Mouse (Mus musculus): ENCODE measurements around the gene Map1s.
"Not testable (repeated sequence)": the region's sequence is repeated elsewhere in the genome, so short reads cannot be mapped to it uniquely, and the experiment has no call there.

Gene Map1s

DNA sequence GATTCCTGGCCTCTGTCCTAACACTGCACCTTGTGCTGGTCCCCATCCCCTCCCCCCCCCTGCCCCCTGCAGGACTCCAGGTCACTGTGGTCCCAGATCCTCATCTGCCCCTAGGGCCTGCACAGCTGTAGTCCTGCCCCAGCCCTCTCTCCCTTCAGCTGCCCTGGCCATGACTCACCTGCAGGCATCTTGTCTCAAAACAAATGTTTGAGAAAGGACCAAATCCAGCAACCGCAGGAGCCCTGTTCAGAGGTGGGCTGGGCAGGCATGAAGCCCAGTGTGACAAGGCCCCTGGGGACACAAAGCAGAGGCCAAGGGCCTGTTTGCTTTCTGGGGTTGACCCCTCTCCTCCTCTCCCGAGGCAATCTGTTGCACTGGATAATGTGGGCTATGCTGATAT lies 27.6 kb upstream of the Map1s start:
- no peak for DNase-seq (ENCODE audit: low read depth, low spot score)

DNA sequence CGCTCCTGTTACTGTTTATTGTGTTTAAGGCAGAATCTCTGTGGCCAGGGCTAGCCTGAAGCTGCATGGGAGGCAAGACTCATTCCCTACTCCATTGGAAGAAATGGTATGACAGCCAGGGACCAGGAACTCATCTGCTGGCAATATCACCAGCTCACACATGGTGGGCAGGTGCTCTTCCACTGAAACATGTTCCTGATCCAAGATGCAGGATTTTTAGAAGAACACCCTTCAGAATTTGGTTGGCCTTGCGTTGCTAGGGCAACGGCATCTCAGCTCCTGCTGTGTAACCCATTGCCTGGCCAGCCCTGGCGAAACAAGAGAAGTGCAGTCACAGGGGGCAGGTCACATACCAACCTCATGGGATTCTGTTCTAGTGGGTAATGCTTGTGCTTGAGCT lies 26.2 kb upstream of the Map1s start:
- no peak for DNase-seq (ENCODE audit: low read depth, low spot score)

DNA sequence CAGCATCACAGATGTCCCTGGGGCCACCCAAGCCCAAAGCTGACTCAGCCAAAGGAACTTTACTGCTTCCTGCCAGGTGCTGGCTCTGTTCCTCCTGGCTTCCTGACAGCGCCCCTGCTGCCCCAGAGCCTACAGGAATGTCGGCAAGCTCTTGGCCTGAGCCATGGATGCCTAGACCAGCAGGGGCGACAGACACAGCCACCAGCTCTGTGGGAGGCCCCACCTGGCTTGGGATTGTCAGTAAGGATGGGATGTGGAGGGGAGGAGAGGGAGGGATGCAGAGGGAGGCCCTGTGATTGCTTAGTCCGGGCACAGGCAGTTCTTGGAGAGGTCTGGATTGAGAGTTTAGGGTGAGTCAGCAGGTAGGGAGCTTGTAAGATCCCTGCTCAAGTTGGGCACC lies 25.6 kb upstream of the Map1s start:
- DNase-seq (ENCODE audit: low read depth, low spot score), result no peak

DNA sequence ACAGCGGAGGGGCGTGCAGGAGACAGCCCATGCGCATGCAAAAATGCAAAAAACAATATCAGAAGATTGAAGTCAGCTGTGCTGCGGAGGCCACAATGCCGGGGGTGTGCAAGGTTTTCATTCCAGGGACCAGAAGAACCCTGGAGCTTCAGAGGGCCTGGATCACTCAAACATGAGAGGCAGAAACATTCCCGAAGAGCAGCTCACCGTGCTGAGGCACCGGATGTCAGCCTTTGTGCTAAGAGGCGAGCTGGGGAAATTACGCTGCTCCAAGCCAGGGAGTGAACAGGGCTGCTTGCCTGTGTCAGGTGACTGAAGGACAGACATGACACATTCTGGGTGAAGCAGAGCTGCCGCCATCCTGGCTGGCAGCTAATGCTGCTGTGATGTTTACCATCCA lies 25.2 kb upstream of the Map1s start:
- DNase-seq (ENCODE audit: low read depth, low spot score), result no peak

DNA sequence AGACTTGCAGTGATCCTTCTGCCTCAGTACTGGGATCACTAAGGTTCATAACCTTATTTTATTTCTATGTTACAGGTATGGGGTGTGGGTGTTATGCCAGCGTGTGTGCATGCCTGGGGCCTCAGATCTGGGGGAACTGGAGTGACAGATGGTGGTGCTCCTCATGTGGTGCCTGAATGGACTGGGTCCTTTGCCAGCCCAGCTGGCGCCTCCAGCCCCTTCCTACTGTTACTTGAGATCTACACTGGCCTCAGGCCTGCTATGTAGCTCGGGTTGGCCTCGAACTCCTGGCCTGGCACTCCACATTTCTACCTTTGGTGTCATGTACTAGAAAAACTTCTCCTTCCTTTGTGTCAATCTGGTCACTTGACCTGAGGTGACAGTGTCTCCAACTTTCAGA lies 21.5 kb upstream of the Map1s start:
- DNase-seq (ENCODE audit: low read depth, low spot score), result no peak

DNA sequence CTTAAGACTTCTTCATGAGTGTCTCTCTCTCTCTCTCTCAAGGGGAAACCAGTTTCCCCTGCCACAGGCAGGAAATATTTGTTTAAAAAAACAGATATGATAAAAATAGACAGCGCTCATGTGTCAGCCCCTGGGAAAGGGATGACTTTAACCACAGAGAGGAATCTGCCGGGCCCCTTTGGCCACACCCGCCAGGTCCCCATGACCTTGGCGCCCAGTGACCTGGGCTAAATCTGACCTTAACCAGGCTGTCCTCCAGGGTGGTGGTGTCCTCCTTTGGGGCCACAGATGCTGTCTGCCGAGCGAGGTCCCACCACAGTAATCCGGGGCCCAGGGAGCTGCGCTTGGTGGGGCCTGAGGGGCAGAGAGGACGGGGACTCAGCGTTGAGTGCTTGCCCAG lies 21.0 kb upstream of the Map1s start:
- DNase-seq (ENCODE audit: low read depth, low spot score), result no peak

DNA sequence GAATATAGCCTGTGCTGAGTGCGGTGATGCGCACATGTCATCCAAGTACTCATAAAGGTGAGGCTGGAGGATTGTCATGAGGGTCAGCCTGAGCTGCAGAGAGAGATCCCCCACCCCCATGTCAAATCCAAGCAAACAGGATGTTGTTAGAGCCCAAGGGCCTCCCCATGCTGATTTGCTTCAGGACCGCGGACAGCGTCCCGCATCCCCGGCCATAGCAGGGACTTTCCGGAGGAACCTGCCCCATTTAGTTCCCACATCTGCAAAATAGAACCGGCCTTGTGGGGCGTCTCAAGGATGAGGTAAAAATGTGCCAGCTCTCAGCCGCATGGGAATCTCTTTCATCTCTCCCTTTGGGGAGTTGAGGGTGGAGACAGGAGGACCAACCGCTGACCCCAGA lies 20.1 kb upstream of the Map1s start:
- no peak for DNase-seq (ENCODE audit: low read depth, low spot score)

DNA sequence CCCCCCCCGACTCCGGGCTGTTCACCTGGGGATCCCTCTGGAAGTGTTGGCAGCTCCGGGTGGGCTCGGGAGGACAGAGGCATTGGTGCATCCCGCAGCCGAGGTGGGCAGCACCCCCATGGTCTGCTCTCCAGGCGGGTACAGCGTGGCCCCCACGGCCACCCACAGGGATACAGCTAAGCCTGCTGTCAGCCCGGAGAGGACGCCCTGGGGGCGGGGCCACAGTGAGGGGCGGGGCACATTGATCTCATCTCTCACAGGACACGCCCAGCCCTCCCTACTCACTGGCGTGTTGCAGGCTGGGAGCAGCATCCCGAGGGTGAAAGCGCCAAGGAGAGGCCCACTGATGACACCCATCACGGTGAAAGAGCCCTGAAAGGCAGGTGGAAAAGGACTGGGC lies 18.1 kb upstream of the Map1s start:
- no peak for DNase-seq (ENCODE audit: low read depth, low spot score)

DNA sequence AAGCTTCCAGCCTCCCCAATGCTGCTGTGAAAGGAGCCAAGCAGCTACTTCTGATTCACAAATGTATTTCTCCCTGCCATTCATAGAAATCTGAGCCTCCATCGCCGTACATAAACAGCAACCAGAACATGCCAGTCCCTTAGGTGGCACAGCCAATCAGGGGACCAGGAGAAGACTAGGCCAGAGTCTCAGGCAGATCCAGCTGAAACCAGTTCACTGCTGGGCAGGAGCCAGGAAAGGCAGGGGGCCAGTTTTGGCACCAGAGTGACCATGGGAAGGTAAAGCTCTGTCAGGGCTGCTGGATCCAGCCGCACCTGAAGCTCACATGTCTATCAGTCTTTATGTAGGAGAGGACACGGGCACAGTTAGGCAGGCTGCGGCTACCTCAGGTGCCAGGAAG lies 15.1 kb upstream of the Map1s start:
- DNase-seq (ENCODE audit: low read depth, low spot score), result no peak

DNA sequence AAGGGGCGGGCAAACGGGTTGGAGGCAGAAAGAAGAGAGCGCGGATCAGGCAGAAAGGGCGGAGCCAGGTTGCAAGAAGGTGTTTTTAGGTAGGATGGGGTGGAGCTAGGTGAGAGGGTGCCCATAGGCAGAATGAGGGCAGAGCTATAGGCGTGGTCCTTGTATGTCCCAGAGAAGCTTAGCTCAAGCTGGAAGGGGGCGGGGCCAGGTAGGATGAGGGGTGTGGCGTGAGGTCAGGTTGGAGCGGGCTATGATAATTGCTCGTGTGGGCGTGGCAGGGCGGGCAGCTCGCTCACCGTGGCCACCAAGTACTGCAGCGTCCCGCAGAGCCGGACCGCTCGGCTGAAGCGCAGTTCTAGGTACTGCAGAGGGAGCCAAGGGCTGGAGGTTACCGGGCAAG lies 14.4 kb upstream of the Map1s start:
- DNase-seq (ENCODE audit: low read depth, low spot score), result no peak

DNA sequence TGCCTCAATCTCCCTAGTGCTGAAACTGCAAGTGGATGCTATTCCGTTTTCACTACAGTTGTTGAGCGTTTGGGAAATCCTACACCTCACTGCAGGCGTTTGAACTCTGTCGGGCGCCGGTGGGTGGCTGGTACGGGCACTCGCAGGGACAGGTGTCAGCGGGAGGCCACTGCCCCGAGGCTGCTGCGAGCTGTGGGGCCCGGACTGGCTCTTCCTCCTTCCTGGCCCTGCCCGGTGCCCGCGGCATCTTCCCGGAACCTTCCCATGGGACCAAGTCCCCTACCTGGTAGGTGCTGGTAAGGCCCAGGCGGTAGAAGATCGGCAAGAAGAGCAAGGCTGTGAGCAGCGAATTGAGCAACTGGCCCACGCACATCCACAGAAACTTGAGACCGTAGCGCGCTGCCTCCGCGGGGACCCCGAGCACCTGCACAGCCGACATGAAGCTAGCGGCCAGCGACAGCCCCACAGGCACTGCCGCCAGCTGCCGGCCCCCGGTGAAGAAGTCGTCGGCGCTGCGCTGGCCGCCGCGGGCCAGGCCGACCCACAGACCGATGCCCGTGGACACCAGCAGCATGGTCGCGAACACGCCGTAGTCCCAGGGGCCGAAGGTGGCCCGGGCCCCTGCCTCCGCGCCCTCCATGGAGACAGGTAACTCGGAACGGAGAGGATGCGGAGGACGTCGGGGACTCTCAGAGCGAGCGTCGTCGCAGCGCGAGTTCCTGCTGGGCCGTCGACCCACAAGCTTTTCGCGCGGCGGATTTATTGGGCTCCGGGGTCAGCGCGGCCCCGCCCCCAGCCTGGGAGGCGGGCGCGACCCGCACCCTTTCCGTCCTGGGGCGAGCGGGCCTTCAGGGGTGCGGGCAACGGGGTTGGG lies 13.5 kb upstream of the Map1s start, which contains the start of gene Slc5a5:
Gene Slc5a5, minus strand, starts transcription at position 736 of the 874 bp plus-strand sequence.
- no peak for DNase-seq (ENCODE audit: low read depth, low spot score)

DNA sequence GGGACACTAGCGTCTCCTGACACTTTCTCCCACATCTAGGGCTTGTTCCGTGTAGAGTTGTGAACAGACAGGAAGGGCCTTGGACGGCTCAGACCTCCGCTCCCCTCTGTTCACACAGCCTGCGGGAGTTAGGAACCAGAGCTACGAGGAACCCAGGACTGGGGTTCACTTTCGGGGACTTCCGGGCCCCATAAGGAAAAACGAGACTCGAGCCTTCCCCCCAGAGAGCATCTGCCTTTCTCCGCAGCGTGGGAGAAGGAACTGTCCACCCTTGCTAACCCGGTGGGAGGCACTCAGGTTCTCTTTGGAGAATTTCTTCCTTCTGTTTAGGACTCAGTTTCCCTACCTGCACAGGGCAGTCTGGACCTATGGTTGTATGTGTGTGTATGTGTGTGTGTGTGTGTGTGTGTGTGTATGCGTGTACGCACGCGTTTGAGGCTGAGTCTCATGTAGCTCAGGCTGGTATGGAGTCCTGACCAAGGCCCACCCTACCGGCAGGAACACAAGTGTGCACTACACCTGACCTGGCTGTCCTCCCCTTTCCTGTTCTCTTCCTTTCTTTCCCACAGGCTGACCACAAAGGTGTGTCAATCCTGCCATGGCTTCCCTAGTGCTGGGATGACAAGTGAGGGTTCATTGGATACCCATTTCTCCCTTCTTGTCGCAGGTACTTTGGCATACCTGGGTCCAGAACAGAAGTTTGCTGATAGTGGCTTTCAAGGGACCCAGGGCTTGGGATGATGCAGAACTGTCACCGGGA lies 12.7 kb upstream of the Map1s start:
- no peak for DNase-seq (ENCODE audit: low read depth, low spot score)

DNA sequence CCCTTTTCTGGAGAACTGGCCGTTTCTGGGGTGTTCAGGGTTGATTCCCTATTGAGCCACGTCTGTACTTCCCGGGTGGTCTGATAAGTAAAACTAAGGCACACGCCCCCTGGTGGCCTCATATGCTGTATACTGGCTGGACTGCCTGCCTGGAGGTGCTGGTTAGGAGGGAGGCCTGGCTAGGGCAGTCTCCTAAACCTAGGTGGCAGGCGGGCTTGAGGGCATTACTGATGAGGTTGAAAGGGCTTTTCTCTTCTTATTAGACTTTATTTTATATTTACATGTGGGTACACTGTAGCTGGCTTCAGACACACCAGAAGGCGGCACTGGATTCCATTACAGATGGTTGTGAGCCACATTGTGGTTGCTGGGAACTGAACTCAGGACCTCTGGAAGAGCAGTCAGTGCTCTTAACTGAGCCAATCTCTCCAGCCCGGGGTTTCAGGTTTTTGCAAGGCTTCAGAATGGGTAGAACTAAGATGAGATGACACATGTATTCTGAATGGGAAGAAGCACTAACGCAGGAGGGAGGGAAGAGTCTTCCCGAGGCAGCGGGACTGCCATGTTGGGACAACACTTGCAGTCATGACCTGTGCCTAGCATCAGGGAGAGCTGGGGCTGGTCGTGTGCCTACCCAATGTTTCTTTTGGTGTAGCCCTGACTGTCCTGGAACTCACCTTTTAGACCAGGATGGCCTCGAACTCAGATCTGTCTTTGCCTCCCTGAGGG lies 11.9 kb upstream of the Map1s start:
- no peak for DNase-seq (ENCODE audit: low read depth, low spot score)

DNA sequence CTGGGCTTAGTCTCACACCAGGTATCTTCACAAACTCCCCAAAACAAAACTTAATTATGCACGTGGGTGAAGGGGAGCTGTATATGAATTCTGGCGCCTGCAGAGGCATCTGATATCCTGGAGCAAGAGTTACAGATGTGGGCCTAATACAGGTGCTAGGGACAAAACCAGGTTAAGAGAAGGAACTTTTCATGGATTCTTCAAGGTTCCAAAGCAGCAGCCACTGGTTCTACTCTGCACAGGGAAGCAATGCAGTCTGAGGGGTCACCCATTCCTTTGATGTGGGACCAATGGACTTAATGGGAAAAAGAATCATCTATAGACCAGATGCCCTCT lies 11.4 kb upstream of the Map1s start:
- no peak for DNase-seq (ENCODE audit: low read depth, low spot score)

DNA sequence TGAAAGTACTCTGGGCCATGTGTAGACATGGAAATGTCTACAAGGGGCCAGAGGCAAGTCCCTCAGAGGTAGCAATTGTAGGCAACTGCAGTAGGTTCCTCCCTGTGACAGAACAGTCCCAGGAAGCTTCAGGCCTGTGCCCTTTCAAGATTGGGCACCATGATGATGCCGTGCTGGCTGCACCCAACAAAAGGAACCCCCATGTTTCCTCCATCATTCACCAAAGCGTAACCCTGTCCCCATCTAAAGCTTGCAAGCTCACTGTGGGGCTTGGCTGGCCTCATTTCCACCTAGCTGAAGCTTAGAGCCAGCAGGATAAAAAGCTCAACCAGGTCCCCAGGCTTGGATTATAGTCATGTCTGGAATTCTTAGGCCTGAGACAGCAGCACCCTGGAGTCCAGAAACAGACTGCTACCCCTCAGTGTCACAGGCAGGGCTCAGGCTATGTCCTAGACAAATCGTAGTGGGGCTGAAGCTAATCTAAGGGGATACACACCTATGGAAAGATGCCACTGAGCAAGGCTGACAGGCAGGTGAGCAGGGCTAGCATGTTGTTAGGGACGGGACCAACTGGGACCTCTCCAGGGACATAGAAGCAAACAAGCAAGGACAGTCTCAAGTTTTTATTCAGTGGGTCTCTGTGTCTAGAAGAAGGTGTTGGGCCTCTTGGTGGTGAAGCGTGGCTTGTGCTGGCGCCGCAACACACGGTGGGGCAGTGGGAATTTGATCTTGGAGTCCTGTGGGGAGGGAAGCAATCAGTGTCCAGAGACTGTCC lies 10.8 kb upstream of the Map1s start:
- no peak for DNase-seq (ENCODE audit: low read depth, low spot score)

DNA sequence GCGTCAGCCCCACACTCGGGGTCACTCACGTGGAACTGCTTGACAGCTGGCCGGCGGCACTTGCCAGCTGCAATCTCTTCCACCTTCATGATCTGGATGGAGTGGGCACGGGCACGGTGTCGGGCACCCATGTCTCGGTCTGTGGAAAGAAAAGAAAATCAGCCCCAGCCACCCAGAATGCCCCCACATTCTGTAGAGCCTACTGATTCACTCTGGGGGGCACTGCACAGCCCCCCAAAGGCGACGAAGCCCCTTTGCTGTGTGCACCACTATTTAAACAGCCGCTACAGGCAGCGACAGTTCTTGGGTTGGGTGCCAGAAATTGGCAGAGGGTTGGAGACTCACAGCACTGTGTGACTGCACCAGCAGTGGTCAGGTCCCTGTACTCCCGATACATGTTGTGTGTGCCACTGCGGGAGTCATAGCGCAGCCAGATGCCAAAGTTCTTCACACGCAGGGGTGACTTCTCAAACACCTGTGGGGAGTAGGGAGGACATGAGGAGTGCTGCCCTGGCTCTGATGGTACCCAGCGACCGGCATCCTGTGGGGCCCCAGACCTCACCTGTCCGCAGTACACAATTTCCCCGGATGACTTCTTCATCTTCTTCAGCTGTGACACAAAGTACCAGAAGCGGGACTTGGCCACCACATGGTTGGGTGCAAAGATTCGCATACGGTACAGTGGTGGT lies 10.0 kb upstream of the Map1s start:
- DNase-seq (ENCODE audit: low read depth, low spot score), result not testable (repeated sequence)

DNA sequence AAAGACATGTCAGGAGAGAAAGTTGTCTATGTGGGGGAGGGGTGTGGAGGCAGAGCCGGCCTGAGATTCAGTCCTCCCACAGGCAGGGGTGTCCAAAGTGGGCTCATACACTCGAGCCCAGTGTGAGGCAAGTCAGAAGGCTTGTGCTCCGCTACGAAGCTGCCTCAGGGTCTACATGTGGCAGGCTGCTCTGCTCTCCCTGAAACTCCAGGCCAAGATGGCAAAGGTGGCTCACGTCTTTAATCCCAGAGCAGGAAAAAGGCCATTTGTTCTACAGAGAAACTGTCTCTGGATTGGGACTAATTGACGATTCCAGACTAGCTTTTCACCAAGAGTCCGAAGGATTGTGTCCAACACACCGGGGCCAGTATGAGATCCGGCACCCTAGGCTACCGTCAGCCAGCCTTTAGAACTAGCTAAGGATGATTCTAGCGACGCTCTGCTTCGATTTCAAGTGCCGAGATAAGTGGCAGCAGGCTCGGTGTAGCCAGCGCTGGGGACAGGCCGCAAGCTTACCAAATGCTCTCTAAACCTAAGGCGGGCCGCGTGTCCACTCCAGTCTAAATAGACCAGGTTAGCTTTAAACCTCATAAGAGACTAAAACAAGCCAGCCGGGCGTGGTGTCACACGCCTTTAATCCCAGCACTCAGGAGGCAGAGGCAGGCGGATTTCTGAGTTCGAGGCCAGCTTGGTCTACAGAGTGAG lies 9.3 kb upstream of the Map1s start:
- no peak for DNase-seq (ENCODE audit: low read depth, low spot score)

DNA sequence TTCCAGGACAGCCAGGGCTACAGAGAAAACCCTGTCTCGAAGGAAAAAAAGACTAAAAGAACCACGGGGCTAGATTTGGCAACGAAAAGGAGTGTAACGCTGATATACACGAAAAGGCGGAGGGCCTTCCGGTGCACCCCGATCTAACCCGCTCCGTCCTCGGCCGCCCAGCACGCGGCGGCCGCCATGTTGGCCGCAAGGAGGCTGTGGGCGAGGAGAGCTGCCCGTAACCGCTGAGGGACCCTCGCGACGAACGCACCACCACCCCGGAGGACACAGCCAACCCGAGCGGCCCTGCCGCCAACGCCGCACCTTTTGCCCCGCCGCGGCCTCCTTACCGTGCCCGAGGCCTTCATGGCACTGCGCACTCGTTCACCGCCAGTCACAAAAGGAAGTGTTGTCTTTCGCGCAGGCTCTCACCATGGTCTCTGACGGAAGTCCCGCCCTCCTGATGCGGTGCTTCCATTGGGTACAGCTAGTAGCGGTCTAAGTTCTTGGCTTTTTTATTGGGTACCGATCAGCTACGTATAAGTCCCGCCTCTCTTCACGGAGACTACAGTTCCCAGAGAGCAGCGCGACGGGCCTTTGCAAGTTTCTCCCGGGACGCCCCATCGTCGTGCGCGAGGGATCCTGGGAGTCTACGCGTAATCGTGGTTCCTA lies 8.6 kb upstream of the Map1s start, which contains the start of gene Rpl18a:
Gene Rpl18a, minus strand, starts transcription at position 392 of the 660 bp plus-strand sequence.
- DNase-seq (ENCODE audit: low read depth, low spot score), result peak; percentile 99

DNA sequence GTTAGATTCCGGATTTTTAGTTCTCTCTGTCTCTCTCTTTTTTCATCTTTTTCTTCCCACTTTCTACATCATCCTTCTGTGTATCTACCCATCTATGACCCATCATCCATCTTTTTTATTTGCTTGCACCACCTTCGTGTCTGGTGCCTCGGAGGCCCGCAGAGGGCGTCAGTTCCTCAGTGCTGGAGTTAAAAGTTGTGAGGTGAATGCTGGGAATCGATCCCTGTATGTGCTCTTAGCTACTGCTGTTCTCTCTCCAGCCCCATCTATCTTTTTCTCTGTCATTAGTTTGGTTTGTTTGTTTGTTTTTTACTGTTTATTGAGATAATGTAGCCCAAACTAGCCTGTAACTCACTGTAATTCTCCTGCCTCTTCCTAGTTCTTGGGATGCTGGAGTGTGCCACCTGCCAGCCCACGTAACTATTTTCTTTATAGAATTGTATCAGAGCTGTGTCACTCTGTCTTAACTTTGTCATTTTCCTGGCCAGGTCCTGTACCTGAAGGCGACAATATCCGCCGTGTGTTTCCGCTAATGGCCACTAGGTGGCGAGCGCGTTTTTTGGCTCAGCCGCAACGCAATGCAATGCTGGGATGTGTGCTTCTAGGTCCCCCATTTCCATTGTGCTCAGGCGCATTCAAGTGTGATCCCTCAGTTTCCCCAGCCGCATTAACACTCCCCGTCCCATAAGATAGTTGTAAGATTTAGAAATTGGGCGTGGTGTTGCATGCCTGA lies 7.9 kb upstream of the Map1s start:
- peak; percentile 65 for DNase-seq (ENCODE audit: low read depth, low spot score)

Data from skeletal muscle tissue, adult 2 months (tissue).